Comparison of ENCODE assay signal across 24 mouse cellular contexts in genomic region chr7:144630622-144631021, GRCm38 (mm10). TPM values are rescaled to one million over a fixed set of nuclear protein-coding genes. Genes with fewer than 3 reads are reported as not detected.
A peak's percentile ranks its signal among the peaks of the same experiment; 100 is the strongest.
DNase-seq lines count a peak whose midpoint lies in the region; ATAC-seq and TF ChIP-seq lines count a peak whose summit lies in the region.
"Had no signal": no experiment of that assay in that cellular context is flagged by ENCODE, and none has a peak within 500 bp of the region (broad histone marks: within the 10 kb centered on the region; RNA-seq: fewer than 3 reads in every experiment).

No protein-coding gene starts in this region.

- no peak overlapping the region for H3K4me2 ChIP-seq in embryonic facial prominence, embryonic 14.5 days (ENCODE audit: low read depth, low read length)
- no peak overlapping the region for H3K4me2 ChIP-seq in lung, embryonic 14.5 days
- H3K4me2 ChIP-seq: hindbrain, embryonic 15.5 days; limb, embryonic 12.5 days; liver, embryonic 11.5 days; neural tube, embryonic 13.5 days had no signal

- H3K36me3 ChIP-seq in embryonic facial prominence, embryonic 14.5 days (ENCODE audit: control insufficient read depth, insufficient read depth, low read length) = no peaks in the 10 kb centered on the region
- H3K36me3 ChIP-seq in embryonic facial prominence, embryonic 10.5 days (replicated peaks) = peaks cover 11% of the 10 kb centered on the region; the same call in 1 of the 2 replicates
- H3K36me3 ChIP-seq in lung, embryonic 14.5 days (ENCODE audit: insufficient read depth) = 0 out of 2 replicates have a peak, but pooled peaks cover 17% of the 10 kb centered on the region
- H3K36me3 ChIP-seq: hindbrain, embryonic 15.5 days; limb, embryonic 12.5 days; neural tube, embryonic 13.5 days had no signal

- no peak overlapping the region for H3K9ac ChIP-seq in embryonic facial prominence, embryonic 14.5 days (ENCODE audit: low read depth, low read length)
- no peak overlapping the region for H3K9ac ChIP-seq in lung, embryonic 14.5 days
- H3K9ac ChIP-seq: forebrain, postnatal 0 days; hindbrain, embryonic 15.5 days; limb, embryonic 12.5 days; liver, postnatal 0 days; neural tube, embryonic 13.5 days had no signal

- DNase-seq in embryonic facial prominence, embryonic 14.5 days (ENCODE audit: low spot score) = peak; percentile 51
- DNase-seq in embryonic facial prominence, embryonic 10.5 days (ENCODE audit: low spot score) = no peak
- DNase-seq in lung, embryonic 14.5 days = peak; percentile 66
- DNase-seq in lung, postnatal 36 days = no peak
- DNase-seq in 416B (ENCODE audit: low read depth) = peak; percentile 70
- no peak for DNase-seq in natural killer cell, adult 2 months (ENCODE audit: low spot score in 2 of 2)
- DNase-seq in gastrocnemius, adult 8-10 months (ENCODE audit: low spot score in 2 of 2) = no peak
- DNase-seq: adrenal gland, adult 2 months; cerebellum, adult 8-10 months; forebrain, postnatal 0 days; gastrocnemius, postnatal 36 days; kidney, adult 2 months; kidney, postnatal 10 days; liver, postnatal 0 days; lung, postnatal 10 days; retina, postnatal 1 day; right cerebral cortex, postnatal 25 days; spleen, adult 18-20 months; thymus, postnatal 25 days had no signal

- H3K9me3 ChIP-seq in embryonic facial prominence, embryonic 14.5 days (ENCODE audit: control insufficient read depth, low read length) = no peaks in the 10 kb centered on the region
- H3K9me3 ChIP-seq in embryonic facial prominence, embryonic 10.5 days = no peaks in the 10 kb centered on the region
- H3K9me3 ChIP-seq in lung, embryonic 14.5 days (ENCODE audit: low read depth, low read length) = no peaks in the 10 kb centered on the region
- H3K9me3 ChIP-seq: hindbrain, embryonic 15.5 days; limb, embryonic 12.5 days; neural tube, embryonic 13.5 days had no signal

- WGBS in embryonic facial prominence, embryonic 14.5 days = 59% methylated on average over 3 of the region's 3 CpGs
- 88% methylated on average over 3 of the region's 3 CpGs for WGBS in embryonic facial prominence, embryonic 10.5 days
- WGBS in lung, embryonic 14.5 days = 54% methylated on average over 3 of the region's 3 CpGs

- no peak for TF ChIP-seq CTCF in lung, embryonic 14.5 days (IDR thresholded peaks at IDR 0.05; ENCODE audit: low read depth)

- H3K27me3 ChIP-seq in embryonic facial prominence, embryonic 14.5 days (replicated peaks; ENCODE audit: control insufficient read depth, insufficient read depth, low read length) = 0 out of 2 replicates have a peak, but pooled peaks cover 5% of the 10 kb centered on the region
- peaks cover 84% of the 10 kb centered on the region for H3K27me3 ChIP-seq in embryonic facial prominence, embryonic 10.5 days (replicated peaks; ENCODE audit: low read depth, poor library complexity, severe bottlenecking)
- H3K27me3 ChIP-seq in lung, embryonic 14.5 days (ENCODE audit: insufficient read depth, low read length) = no peaks in the 10 kb centered on the region
- H3K27me3 ChIP-seq: hindbrain, embryonic 15.5 days had no signal

- no peak overlapping the region for H3K27ac ChIP-seq in embryonic facial prominence, embryonic 14.5 days (replicated peaks; ENCODE audit: low read depth, low read length)
- H3K27ac ChIP-seq in embryonic facial prominence, embryonic 10.5 days (replicated peaks) = no peak overlapping the region
- no peak overlapping the region for H3K27ac ChIP-seq in lung, embryonic 14.5 days (ENCODE audit: low read depth)
- H3K27ac ChIP-seq: hindbrain, embryonic 15.5 days; limb, embryonic 12.5 days; neural tube, embryonic 13.5 days had no signal

- H3K4me1 ChIP-seq in embryonic facial prominence, embryonic 14.5 days (ENCODE audit: control insufficient read depth, insufficient read depth, low read length) = peaks cover 16% of the 10 kb centered on the region
- peaks cover 55% of the 10 kb centered on the region for H3K4me1 ChIP-seq in embryonic facial prominence, embryonic 10.5 days
- H3K4me1 ChIP-seq in lung, embryonic 14.5 days (ENCODE audit: insufficient read depth) = peaks cover 6% of the 10 kb centered on the region; the same call in 1 of the 2 replicates

- ATAC-seq in embryonic facial prominence, embryonic 14.5 days (ENCODE audit: low read depth) = no peak
- ATAC-seq in lung, embryonic 14.5 days (ENCODE audit: insufficient read depth) = no peak
- ATAC-seq in megakaryocyte-erythroid progenitor cell, adult 5-6 weeks (replicated peaks; ENCODE audit: low FRiP score, low TSS enrichment, poor library complexity, severe bottlenecking) = peak; percentile 20; the same call in 1 of the 2 replicates
- ATAC-seq: forebrain, postnatal 0 days; liver, postnatal 0 days had no signal

- no peak overlapping the region for H3K4me3 ChIP-seq in embryonic facial prominence, embryonic 14.5 days (ENCODE audit: low read depth, low read length)
- no peak overlapping the region for H3K4me3 ChIP-seq in embryonic facial prominence, embryonic 10.5 days
- H3K4me3 ChIP-seq in lung, embryonic 14.5 days (ENCODE audit: low read depth, low read length) = no peak overlapping the region
- H3K4me3 ChIP-seq: hindbrain, embryonic 15.5 days; limb, embryonic 12.5 days; neural tube, embryonic 13.5 days had no signal

RNA-seq across cellular contexts. Expression of gene Fadd, which starts 48.4 kb away (rescaled TPM):
- 8.0 and 9.5 TPM in 2 replicates for polyA plus RNA-seq in embryonic facial prominence, embryonic 14.5 days (2014; fragmentation: Nextera tagmentation; extraction: Ambion mirVana)
- 10.7 and 12.0 TPM in 2 replicates for polyA plus RNA-seq in embryonic facial prominence, embryonic 10.5 days (2016; fragmentation: Nextera tagmentation; extraction: Ambion mirVana)
- polyA plus RNA-seq in lung, embryonic 14.5 days (2014; fragmentation: Nextera tagmentation; extraction: Ambion mirVana) = 12.8 and 13.4 TPM in 2 replicates
- 10.1 and 10.5 TPM in 2 replicates for total RNA-seq in megakaryocyte-erythroid progenitor cell, adult 5-6 weeks (2014; fragmentation: Nextera tagmentation)
- total RNA-seq in megakaryocyte-erythroid progenitor cell, adult 5-6 weeks (2017) = 5.3 and 9.2 TPM in 2 replicates
- 1 to 10 TPM; 2.1 to 2.7 (median 2.4) TPM for total RNA-seq in gastrocnemius, adult 8-10 months (2022)

Comparison
In these comparisons a context has a peak if more than half of its experiments do, and no peak if none do; other contexts are left out.
1. DNase-seq: peak in embryonic facial prominence, embryonic 14.5 days (single experiment), lung, embryonic 14.5 days (single experiment) and 416B (single experiment); none in embryonic facial prominence, embryonic 10.5 days (single experiment), lung, postnatal 36 days (single experiment), natural killer cell, adult 2 months (0 of 2) and gastrocnemius, adult 8-10 months (0 of 2).